Mouse (Mus musculus) erythroblast, embryonic 14.5 days (primary cell): ENCODE results near the gene Chmp6.

Experiments
- GATA1 ChIP-seq: IDR thresholded peaks from 2 replicates; pipeline ENCODE4 v1.6.1; 2012; ENCODE audit warnings: low read length, inconsistent platforms, mixed read lengths
- TAL1 ChIP-seq: IDR thresholded peaks from 3 replicates; pipeline ENCODE4 v1.6.1; 2012; ENCODE audit warnings: low read length, inconsistent platforms, mixed read lengths

DNA sequence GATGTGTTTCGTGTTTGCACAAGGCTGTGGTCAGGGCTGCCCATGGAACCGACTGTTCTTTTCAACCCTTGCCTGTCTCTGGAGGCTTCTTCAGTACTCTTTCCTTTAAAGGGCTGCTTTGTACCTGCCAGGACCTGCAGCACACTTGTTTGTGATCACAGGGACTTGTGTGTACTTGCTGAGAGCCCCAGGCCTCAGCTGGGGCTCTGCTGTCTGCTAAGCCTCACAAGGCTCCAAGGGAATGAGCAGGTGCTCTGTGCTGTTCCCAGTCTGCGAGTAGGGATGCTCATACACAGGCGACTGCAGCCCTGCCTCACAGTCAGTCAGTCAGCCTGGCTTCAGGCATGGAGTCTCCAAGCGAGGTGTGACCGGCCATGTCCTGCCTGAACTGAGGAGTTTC lies 53.1 kb downstream of the Chmp6 start:
- TF ChIP-seq TAL1 (no peak), GATA1 (no peak)
